Mouse (Mus musculus): ENCODE data around the gene Dlx5. TPM values are rescaled to one million over a fixed set of nuclear protein-coding genes. Genes with fewer than 3 reads are reported as not detected.

The Dlx5 gene
- polyA plus RNA-seq, 1 experiment from 2014 or later, result 33.9 TPM

- WGBS, result under 1% methylated on average over 19 of the region's 19 CpGs
- Histone ChIP-seq H3K4me3 (replicated peaks) (no peak overlapping the region; the same call in 1 of the 2 replicates), H3K4me1 (replicated peaks) (peaks cover 47% of the 10 kb centered on the region), H3K9me3 (no peaks in the 10 kb centered on the region), H3K36me3 (no peaks in the 10 kb centered on the region), H3K27ac (no peak overlapping the region), H3K9ac (replicated peaks) (no peak overlapping the region), H3K27me3 (peaks cover 91% of the 10 kb centered on the region), H3K4me2 (peak overlapping the region; percentile 48)
- ATAC-seq (ENCODE audit: insufficient number of reproducible peaks, insufficient read depth, low FRiP score, low TSS enrichment, low read depth), result no peak
Observed at GRCm38 (mm10) chr6:6859111-6859949, 22.6 kb downstream of the Dlx5 start.

DNA sequence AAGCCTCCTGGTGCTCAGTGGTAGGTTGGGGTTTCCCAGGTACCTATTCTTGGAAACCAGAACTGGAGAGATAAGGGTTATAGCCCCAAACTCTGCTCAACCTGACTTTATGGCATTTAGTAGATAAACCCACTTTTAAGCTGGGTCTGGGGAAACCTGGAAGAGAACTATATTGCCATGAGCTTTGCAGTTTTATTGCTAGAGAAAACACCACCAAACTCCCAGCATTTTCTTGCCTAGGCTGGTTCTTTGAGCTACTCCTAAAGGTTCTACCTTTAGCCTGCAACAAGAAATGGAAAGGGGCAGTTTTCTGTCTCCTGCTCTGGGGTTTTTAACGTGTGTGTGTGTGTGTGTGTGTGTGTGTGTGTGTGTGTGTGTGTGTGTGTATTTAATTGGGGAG is 23.3 kb downstream of the Dlx5 start:
- no peak overlapping the region for H3K4me3 ChIP-seq (replicated peaks)
- H3K27ac ChIP-seq, result no peak overlapping the region
- 0% methylated on average over 1 of the region's 1 CpGs for WGBS
- no peak for ATAC-seq (ENCODE audit: insufficient number of reproducible peaks, insufficient read depth, low FRiP score, low TSS enrichment, low read depth)
- no peak overlapping the region for H3K9ac ChIP-seq (replicated peaks)
- no peaks in the 10 kb centered on the region for H3K36me3 ChIP-seq
- H3K27me3 ChIP-seq, result peaks cover 90% of the 10 kb centered on the region
- peaks cover 45% of the 10 kb centered on the region for H3K4me1 ChIP-seq (replicated peaks)
- no peak overlapping the region for H3K4me2 ChIP-seq
- H3K9me3 ChIP-seq, result no peaks in the 10 kb centered on the region

GRCm38 (mm10) chr6:6857766-6858165 is 24.1 kb downstream of the Dlx5 start:
- no peaks in the 10 kb centered on the region for H3K9me3 ChIP-seq
- H3K36me3 ChIP-seq, result no peaks in the 10 kb centered on the region
- WGBS, result 14% methylated on average over 2 of the region's 2 CpGs
- peaks cover 92% of the 10 kb centered on the region for H3K27me3 ChIP-seq
- ATAC-seq (ENCODE audit: insufficient number of reproducible peaks, insufficient read depth, low FRiP score, low TSS enrichment, low read depth), result no peak
- H3K9ac ChIP-seq (replicated peaks), result no peak overlapping the region
- H3K4me1 ChIP-seq (replicated peaks), result peaks cover 45% of the 10 kb centered on the region
- H3K4me3 ChIP-seq (replicated peaks), result no peak overlapping the region
- H3K27ac ChIP-seq, result no peak overlapping the region
- no peak overlapping the region for H3K4me2 ChIP-seq

DNA sequence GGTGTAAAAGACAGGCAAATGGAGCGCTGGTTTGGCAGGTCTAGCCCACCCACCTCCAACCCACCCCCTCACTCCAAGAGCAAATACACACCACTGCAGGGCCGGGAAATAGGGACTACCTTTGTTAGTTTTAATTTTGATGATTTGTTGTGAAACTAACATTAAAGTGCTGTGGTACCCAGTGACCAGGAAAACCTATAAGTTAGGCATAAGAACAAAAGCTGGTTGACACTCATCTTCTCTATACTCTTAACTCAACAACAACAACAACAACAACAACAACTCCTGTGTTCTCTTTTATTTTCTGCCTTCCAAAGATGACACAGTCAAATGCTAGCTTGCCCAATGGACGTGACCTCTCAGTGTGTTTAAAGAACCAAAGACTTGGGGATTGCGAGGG is 25.0 kb downstream of the Dlx5 start:
- H3K4me3 ChIP-seq (replicated peaks), result no peak overlapping the region
- peak overlapping the region; percentile 46; the same call in 1 of the 2 replicates for H3K4me2 ChIP-seq
- ATAC-seq (ENCODE audit: insufficient number of reproducible peaks, insufficient read depth, low FRiP score, low TSS enrichment, low read depth), result no peak
- H3K27me3 ChIP-seq, result peaks cover 93% of the 10 kb centered on the region
- no peak overlapping the region for H3K27ac ChIP-seq
- H3K9me3 ChIP-seq, result no peaks in the 10 kb centered on the region
- no peaks in the 10 kb centered on the region for H3K36me3 ChIP-seq
- no peak overlapping the region for H3K9ac ChIP-seq (replicated peaks)
- WGBS, result 3% methylated on average over 4 of the region's 4 CpGs
- H3K4me1 ChIP-seq (replicated peaks), result peaks cover 42% of the 10 kb centered on the region

DNA sequence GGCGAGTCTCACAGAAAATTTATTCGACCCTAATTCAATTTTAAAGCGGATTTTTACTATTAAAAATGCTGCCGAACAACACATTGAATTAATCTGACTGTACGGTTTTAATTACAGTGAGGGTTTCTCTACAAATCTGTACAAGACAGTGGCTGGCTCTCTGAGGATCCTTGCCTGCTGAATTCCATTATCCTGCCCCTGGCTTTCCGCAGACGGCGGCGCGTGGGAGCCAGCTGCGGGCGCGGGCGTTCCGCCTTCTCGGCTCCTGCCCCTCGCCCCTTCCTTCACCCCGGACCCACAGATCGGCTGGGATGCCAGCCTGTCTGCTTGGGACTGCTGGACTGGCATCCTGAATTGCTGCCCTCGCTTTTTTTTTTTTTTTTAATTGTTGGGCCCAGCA is 25.6 kb downstream of the Dlx5 start:
- Histone ChIP-seq H3K4me1 (replicated peaks) (peaks cover 40% of the 10 kb centered on the region), H3K27me3 (peaks cover 96% of the 10 kb centered on the region), H3K4me2 (peak overlapping the region; percentile 46), H3K9ac (replicated peaks) (no peak overlapping the region), H3K9me3 (no peaks in the 10 kb centered on the region), H3K27ac (no peak overlapping the region), H3K36me3 (no peaks in the 10 kb centered on the region), H3K4me3 (replicated peaks) (peak overlapping the region; percentile 13; the same call in 1 of the 2 replicates)
- ATAC-seq (ENCODE audit: insufficient number of reproducible peaks, insufficient read depth, low FRiP score, low TSS enrichment, low read depth), result no peak
- WGBS, result under 1% methylated on average over 20 of the region's 20 CpGs

DNA sequence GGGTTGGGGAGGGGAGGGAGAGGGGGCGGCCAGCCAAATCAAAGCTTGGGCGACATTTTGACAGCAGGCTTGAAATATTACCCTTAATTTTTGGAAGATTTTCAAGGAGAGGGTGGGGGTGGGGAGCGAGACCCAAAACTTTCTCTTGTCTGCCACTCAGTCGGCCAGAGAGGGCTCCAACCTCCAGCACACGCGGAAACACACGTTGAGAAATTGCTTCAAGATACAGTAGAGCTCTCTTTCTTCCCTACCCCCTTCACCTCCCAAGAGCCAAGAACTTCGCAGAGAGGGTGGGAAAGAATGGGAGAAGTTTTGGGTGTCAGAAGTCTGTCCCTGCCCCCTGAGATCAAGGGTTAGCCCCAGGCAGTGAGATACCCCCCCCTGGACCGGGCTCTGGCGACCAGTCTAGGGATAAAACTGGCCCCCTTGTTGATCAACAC is 26.1 kb downstream of the Dlx5 start:
- Histone ChIP-seq H3K9me3 (no peaks in the 10 kb centered on the region), H3K36me3 (no peaks in the 10 kb centered on the region), H3K4me3 (replicated peaks) (peak overlapping the region; percentile 13; the same call in 1 of the 2 replicates), H3K27ac (no peak overlapping the region), H3K9ac (replicated peaks) (no peak overlapping the region), H3K4me2 (peak overlapping the region; percentile 46), H3K4me1 (replicated peaks) (peaks cover 38% of the 10 kb centered on the region), H3K27me3 (peaks cover 96% of the 10 kb centered on the region)
- ATAC-seq (ENCODE audit: insufficient number of reproducible peaks, insufficient read depth, low FRiP score, low TSS enrichment, low read depth), result no peak
- WGBS, result 0% methylated on average over 10 of the region's 10 CpGs

DNA sequence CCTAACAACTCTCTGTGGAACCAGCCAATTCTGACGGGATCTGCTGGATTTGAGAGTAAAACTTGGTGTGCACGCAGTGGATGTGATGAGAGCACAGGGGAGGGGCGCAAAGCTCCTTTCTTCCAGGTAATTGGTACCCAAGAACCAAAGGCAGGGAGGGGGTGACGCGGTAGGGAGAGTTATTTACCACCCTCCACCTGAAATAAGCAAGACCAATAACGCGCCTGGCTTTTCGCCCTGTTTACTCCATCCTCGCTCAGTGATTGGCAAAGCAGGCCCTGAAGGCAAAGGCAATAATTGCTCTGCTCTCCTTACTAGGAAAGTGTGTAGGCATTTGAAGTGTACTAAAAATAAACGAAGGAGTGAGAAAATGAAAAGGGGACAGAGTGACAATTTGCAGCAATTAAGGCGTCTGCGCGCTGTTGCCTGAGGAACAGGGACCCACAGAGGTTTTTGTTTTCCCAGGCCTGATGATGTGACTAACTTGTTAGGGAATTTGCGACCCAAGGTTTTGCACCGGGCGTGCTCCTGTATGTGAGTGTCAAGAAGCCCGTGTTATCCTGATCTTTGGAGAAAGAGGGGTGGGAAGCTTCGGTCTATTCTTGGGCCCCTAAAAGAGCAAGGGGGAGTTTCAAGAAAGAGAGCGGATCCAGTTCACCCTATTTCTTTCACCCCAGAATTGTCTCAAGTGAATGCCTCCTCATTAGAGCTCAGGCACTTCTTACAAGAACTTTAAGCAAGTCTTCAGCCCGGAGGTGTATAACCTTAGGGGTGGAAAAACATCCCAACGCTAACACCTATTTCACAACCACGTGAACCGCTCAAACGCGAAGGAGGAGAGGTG is 26.8 kb downstream of the Dlx5 start:
- Histone ChIP-seq H3K27me3 (peaks cover 96% of the 10 kb centered on the region), H3K4me1 (replicated peaks) (peaks cover 37% of the 10 kb centered on the region), H3K36me3 (no peaks in the 10 kb centered on the region), H3K27ac (no peak overlapping the region), H3K9me3 (no peaks in the 10 kb centered on the region), H3K4me3 (replicated peaks) (no peak overlapping the region), H3K4me2 (peak overlapping the region; percentile 46; the same call in 1 of the 2 replicates), H3K9ac (replicated peaks) (no peak overlapping the region)
- WGBS, result under 1% methylated on average over 25 of the region's 25 CpGs
- ATAC-seq (ENCODE audit: insufficient number of reproducible peaks, insufficient read depth, low FRiP score, low TSS enrichment, low read depth), result no peak

- peaks cover 91% of the 10 kb centered on the region for H3K27me3 ChIP-seq
Observed at GRCm38 (mm10) chr6:6854176-6854575, 27.7 kb downstream of the Dlx5 start.

GRCm38 (mm10) chr6:6852944-6853343 is 28.9 kb downstream of the Dlx5 start:
- no peak for ATAC-seq (ENCODE audit: insufficient number of reproducible peaks, insufficient read depth, low FRiP score, low TSS enrichment, low read depth)

More at GRCm38 (mm10) chr6:6854176-6854575, 27.7 kb downstream of the Dlx5 start:
- H3K4me1 ChIP-seq (replicated peaks), result peaks cover 30% of the 10 kb centered on the region
- H3K9me3 ChIP-seq, result no peaks in the 10 kb centered on the region
- ATAC-seq (ENCODE audit: insufficient number of reproducible peaks, insufficient read depth, low FRiP score, low TSS enrichment, low read depth), result no peak
- H3K36me3 ChIP-seq, result no peaks in the 10 kb centered on the region
- no peak overlapping the region for H3K4me3 ChIP-seq (replicated peaks)
- 4% methylated on average over 9 of the region's 9 CpGs for WGBS
- no peak overlapping the region for H3K27ac ChIP-seq
- no peak overlapping the region for H3K9ac ChIP-seq (replicated peaks)
- no peak overlapping the region for H3K4me2 ChIP-seq

DNA sequence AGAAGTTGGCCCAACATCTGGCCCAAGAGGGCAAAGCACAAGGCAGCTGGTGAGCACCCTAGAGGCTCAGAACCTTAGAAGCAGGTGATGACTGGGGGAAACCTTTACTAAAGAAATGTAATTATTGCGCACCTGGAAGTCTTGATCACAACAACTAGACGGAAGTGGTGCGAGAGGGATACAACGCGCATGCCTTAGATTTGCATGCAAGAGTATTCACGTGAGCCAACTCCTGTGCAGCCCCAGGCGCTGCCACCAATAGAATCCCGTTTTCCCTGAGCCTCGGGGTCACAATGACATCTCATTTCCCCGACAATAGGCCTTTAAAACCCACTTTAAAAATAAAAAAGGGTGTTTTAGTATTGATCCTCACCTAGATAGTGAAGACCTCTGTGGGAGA is 30.7 kb downstream of the Dlx5 start:
- Histone ChIP-seq H3K4me2 (no peak overlapping the region), H3K4me1 (replicated peaks) (peaks cover 27% of the 10 kb centered on the region), H3K9ac (replicated peaks) (no peak overlapping the region), H3K27ac (no peak overlapping the region), H3K27me3 (peaks cover 87% of the 10 kb centered on the region), H3K4me3 (replicated peaks) (no peak overlapping the region), H3K9me3 (no peaks in the 10 kb centered on the region), H3K36me3 (no peaks in the 10 kb centered on the region)
- WGBS, result 3% methylated on average over 10 of the region's 10 CpGs
- no peak for ATAC-seq (ENCODE audit: insufficient number of reproducible peaks, insufficient read depth, low FRiP score, low TSS enrichment, low read depth)

More at GRCm38 (mm10) chr6:6852944-6853343, 28.9 kb downstream of the Dlx5 start:
- WGBS, result 34% methylated on average over 3 of the region's 3 CpGs
- Histone ChIP-seq H3K4me3 (replicated peaks) (no peak overlapping the region), H3K27me3 (peaks cover 89% of the 10 kb centered on the region), H3K36me3 (no peaks in the 10 kb centered on the region), H3K9me3 (no peaks in the 10 kb centered on the region), H3K4me1 (replicated peaks) (peaks cover 30% of the 10 kb centered on the region), H3K27ac (no peak overlapping the region), H3K4me2 (no peak overlapping the region), H3K9ac (replicated peaks) (no peak overlapping the region)

Data from limb, embryonic 12.5 days (tissue).